Mouse (Mus musculus): ENCODE measurements around the gene Cyp2d10. TPM values are rescaled to one million over a fixed set of nuclear protein-coding genes. Genes with fewer than 3 reads are reported as not detected.
A peak's percentile ranks its signal among the peaks of the same experiment; 100 is the strongest.

The Cyp2d10 gene
- polyA plus RNA-seq, 1 experiment from 2014 or later, result not detected

DNA sequence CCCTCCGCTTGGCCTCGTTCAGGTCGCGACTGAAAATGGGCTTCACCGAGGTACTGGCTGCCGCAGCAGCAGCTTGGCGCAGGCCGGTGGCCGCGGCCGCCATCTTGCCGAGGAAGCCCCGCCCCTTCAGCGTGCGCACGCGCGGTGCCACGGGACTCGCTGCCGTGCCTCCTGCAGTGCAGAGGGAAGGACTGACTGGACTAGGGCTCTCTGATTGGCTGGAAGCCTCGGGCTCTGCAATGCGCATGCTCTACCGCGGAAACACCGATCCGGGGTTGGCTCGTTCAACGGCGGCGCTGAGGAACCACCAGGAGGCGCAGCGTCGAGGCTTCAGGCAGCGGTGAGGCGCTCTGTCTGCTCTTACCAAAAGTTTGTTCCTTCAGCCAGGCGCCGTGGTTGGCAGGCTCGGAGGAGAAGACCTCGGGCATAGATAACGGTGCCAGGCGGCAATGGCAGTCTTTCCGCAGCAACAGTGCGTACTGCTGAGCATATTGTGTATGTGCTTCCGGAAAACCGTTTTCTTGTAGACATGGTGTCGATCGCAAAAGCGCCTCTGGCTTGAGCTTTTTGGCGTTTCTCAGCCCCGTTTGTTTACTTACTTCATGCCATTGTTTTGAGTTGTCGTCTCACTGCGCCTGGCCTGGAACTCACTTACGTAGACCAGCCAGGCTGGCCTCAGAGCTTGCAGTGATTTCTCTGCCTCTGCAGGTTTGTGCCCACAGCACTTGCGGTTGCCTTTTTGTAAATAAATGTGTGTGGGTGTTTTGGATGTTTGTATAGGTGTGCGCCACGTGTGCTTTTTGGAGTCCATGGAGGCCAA lies 52.7 kb downstream of the Cyp2d10 start, which contains the start of gene Ndufa6:
Gene Ndufa6, minus strand, starts transcription at position 197 of the 820 bp plus-strand sequence.
- ATAC-seq, result peak; percentile 99
- Histone ChIP-seq H3K4me1 (ENCODE audit: control insufficient read depth, insufficient read depth, low read depth, low read length) (peaks cover 22% of the 10 kb centered on the region), H3K9me3 (ENCODE audit: control insufficient read depth, low read length) (no peaks in the 10 kb centered on the region), H3K27ac (ENCODE audit: low read depth, low read length) (peak within 1 kb of the TSS; percentile 80), H3K4me3 (ENCODE audit: low read length) (peak within 1 kb of the TSS; percentile 76), H3K4me2 (ENCODE audit: low read length) (peak within 1 kb of the TSS; percentile 77), H3K36me3 (ENCODE audit: control insufficient read depth, insufficient read depth, low read length) (peaks cover 10% of the 10 kb centered on the region), H3K9ac (ENCODE audit: low read depth, low read length) (peak within 1 kb of the TSS; percentile 93), H3K27me3 (replicated peaks; ENCODE audit: control insufficient read depth, insufficient read depth, low read length) (no peaks in the 10 kb centered on the region)
- 2% methylated on average over 57 of the region's 57 CpGs for WGBS

DNA sequence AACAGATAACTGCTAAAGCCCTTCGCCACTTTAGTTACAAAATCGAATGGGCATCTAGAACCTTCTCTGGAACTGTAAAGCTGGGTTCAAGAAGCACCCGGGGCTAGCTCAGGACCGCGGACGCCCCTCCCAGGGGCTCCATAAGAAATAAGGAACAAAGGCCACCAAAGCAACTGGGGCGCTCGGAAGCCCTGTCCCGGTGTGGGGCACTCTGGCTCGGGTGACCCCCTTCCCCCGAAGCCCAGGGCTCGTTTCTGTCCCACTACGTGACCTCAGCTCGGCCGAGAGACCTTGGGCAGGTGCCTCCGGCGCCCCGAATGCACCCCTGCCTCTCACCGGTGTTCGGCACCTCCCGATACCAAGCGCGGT lies 53.3 kb downstream of the Cyp2d10 start:
- H3K9me3 ChIP-seq (ENCODE audit: control insufficient read depth, low read length), result no peaks in the 10 kb centered on the region
- no peak for ATAC-seq

DNA sequence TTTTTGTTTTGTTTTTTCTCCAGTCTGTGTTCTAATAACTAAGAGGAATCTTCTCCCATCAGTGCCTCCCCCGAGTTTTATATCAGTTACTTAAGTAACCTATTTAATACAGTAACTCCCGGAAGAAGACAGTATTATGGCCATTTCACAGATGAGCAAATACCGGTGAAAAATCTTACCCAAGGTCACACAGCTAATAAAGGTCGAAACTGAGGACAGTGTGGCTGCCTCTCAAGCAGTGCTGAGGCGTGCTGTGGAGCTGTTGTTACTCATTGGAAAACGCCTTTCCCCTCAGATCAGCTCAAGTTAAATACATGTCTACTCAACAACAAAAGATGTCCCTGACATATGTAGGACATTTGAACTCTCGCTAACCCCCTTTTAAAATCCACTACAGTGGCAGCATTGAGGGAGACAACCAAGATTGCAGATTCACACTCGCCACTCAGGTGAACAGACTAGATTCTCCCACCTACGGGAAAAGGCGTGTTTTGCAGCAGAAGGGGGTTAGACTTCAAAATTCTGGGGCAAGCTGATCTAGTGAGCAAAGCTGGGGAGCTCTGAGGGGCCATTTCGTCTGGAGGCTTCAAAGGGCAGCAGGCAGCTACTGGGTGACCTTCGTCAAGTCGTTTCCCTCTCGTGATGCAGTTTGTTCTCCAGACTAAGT lies 53.8 kb downstream of the Cyp2d10 start:
- no peak for ATAC-seq

More for the DNA sequence above, 53.3 kb downstream of the Cyp2d10 start:
- Histone ChIP-seq H3K36me3 (ENCODE audit: control insufficient read depth, insufficient read depth, low read length) (peaks cover 16% of the 10 kb centered on the region), H3K9ac (ENCODE audit: low read depth, low read length) (peak overlapping the region; percentile 93), H3K4me2 (ENCODE audit: low read length) (peak overlapping the region; percentile 60), H3K4me3 (ENCODE audit: low read length) (peak overlapping the region; percentile 76), H3K4me1 (ENCODE audit: control insufficient read depth, insufficient read depth, low read depth, low read length) (peaks cover 22% of the 10 kb centered on the region), H3K27ac (ENCODE audit: low read depth, low read length) (peak overlapping the region; percentile 80), H3K27me3 (replicated peaks; ENCODE audit: control insufficient read depth, insufficient read depth, low read length) (no peaks in the 10 kb centered on the region)
- WGBS, result under 1% methylated on average over 23 of the region's 23 CpGs

More for the DNA sequence above, 53.8 kb downstream of the Cyp2d10 start:
- peak overlapping the region; percentile 76 for H3K4me3 ChIP-seq (ENCODE audit: low read length)
- peak overlapping the region; percentile 60 for H3K4me2 ChIP-seq (ENCODE audit: low read length)
- H3K9me3 ChIP-seq (ENCODE audit: control insufficient read depth, low read length), result no peaks in the 10 kb centered on the region
- WGBS, result 30% methylated on average over 14 of the region's 14 CpGs
- peak overlapping the region; percentile 80; the same call in 1 of the 2 replicates for H3K27ac ChIP-seq (ENCODE audit: low read depth, low read length)
- peak overlapping the region; percentile 93 for H3K9ac ChIP-seq (ENCODE audit: low read depth, low read length)
- H3K27me3 ChIP-seq (replicated peaks; ENCODE audit: control insufficient read depth, insufficient read depth, low read length), result no peaks in the 10 kb centered on the region
- peaks cover 22% of the 10 kb centered on the region for H3K4me1 ChIP-seq (ENCODE audit: control insufficient read depth, insufficient read depth, low read depth, low read length)
- peaks cover 21% of the 10 kb centered on the region for H3K36me3 ChIP-seq (ENCODE audit: control insufficient read depth, insufficient read depth, low read length)

Small RNA genes within 50 kb of the gene (microRNA-seq; reads per million reads assigned to microRNA genes)
- gene Gm25990 (not detected), gene Gm27331 (not detected), gene Gm27622 (not detected), gene Mir7684 (not detected)

Other genes with a start within 250 kb of the Cyp2d10 start
- 3.4 and 4.2 TPM in 2 replicates for gene Shisa8, start 194.4 kb downstream of the Cyp2d10 start, polyA plus RNA-seq (2015; fragmentation: Nextera tagmentation; extraction: Ambion mirVana)
- 0.10 and 0.31 TPM in 2 replicates for gene Tnfrsf13c, start 182.8 kb downstream of the Cyp2d10 start, polyA plus RNA-seq (2015; fragmentation: Nextera tagmentation; extraction: Ambion mirVana)
- gene Cenpm, start 162.4 kb downstream of the Cyp2d10 start, polyA plus RNA-seq (2015; fragmentation: Nextera tagmentation; extraction: Ambion mirVana), result 20.0 and 24.0 TPM in 2 replicates
- gene 1500009C09Rik, start 154.8 kb downstream of the Cyp2d10 start, polyA plus RNA-seq (2015; fragmentation: Nextera tagmentation; extraction: Ambion mirVana), result 16.7 and 20.3 TPM in 2 replicates
- gene Sept3, start 132.3 kb downstream of the Cyp2d10 start, polyA plus RNA-seq (2015; fragmentation: Nextera tagmentation; extraction: Ambion mirVana), result 321 and 348 TPM in 2 replicates
- gene Wbp2nl, start 108.2 kb downstream of the Cyp2d10 start, polyA plus RNA-seq (2015; fragmentation: Nextera tagmentation; extraction: Ambion mirVana), result 0.10 TPM in 1 of 2 replicates, not detected in the other
- 32.8 and 32.9 TPM in 2 replicates for gene Naga, start 68.3 kb downstream of the Cyp2d10 start, polyA plus RNA-seq (2015; fragmentation: Nextera tagmentation; extraction: Ambion mirVana)
- 1.6 and 2.1 TPM in 2 replicates for gene Pheta2, start 68.3 kb downstream of the Cyp2d10 start, polyA plus RNA-seq (2015; fragmentation: Nextera tagmentation; extraction: Ambion mirVana)
- 354 and 397 TPM in 2 replicates for gene Smdt1, start 68.2 kb downstream of the Cyp2d10 start, polyA plus RNA-seq (2015; fragmentation: Nextera tagmentation; extraction: Ambion mirVana)
- gene Ndufa6, start 52.9 kb downstream of the Cyp2d10 start, polyA plus RNA-seq (2015; fragmentation: Nextera tagmentation; extraction: Ambion mirVana), result 345 and 392 TPM in 2 replicates
- gene Cyp2d22, start 26.9 kb downstream of the Cyp2d10 start, polyA plus RNA-seq (2015; fragmentation: Nextera tagmentation; extraction: Ambion mirVana), result 3.3 TPM in 2 replicates
- not detected in 2 replicates for gene Cyp2d11, start 13.2 kb downstream of the Cyp2d10 start, polyA plus RNA-seq (2015; fragmentation: Nextera tagmentation; extraction: Ambion mirVana)
- gene Cyp2d9, start 26.2 kb upstream of the Cyp2d10 start, polyA plus RNA-seq (2015; fragmentation: Nextera tagmentation; extraction: Ambion mirVana), result not detected in 2 replicates
- gene Cyp2d12, start 147.9 kb upstream of the Cyp2d10 start, polyA plus RNA-seq (2015; fragmentation: Nextera tagmentation; extraction: Ambion mirVana), result not detected in 2 replicates
- gene Cyp2d34, start 213.8 kb upstream of the Cyp2d10 start, polyA plus RNA-seq (2015; fragmentation: Nextera tagmentation; extraction: Ambion mirVana), result not detected in 2 replicates